Mouse (Mus musculus): ENCODE measurements around the gene Gm12184.

GRCm38 (mm10) chr11:48842378-48842792 lies 15.9 kb upstream of the Gm12184 start:
- no peak for TF ChIP-seq ZNF384 (IDR thresholded peaks at IDR 0.05; ENCODE audit: low read depth, low read length)
- no peak for TF ChIP-seq CHD2 (IDR thresholded peaks at IDR 0.05; ENCODE audit: low read depth, low read length)
- TF ChIP-seq ZC3H11A (IDR thresholded peaks at IDR 0.05; ENCODE audit: borderline replicate concordance, low read depth, low read length), result no peak

All from ES-E14 (cell line).